10 mouse cellular contexts compared by ENCODE assay signal in the genomic region with DNA sequence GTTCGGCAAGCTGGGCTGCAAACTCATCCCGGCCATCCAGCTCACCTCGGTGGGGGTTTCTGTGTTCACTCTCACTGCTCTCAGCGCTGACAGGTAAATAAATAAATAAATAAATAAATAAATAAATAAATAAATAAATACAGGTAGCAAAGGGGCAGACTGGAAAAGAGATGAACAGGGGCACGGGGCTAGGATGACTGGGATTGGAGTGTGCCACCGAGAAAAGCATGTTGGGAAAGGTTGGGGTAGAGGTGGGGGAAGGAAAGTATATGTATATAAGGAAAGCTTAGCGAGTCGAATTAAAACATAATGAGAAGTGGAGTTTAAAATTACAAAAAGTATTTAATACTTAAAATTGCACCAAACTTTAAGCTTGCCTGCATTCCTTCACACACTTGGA. TPM values are rescaled to one million over a fixed set of nuclear protein-coding genes. Genes with fewer than 3 reads are reported as not detected.
DNase-seq lines count a peak whose midpoint lies in the region; ATAC-seq and TF ChIP-seq lines count a peak whose summit lies in the region.
"Had no signal": no experiment of that assay in that cellular context is flagged by ENCODE, and none has a peak within 500 bp of the region (broad histone marks: within the 10 kb centered on the region; RNA-seq: fewer than 3 reads in every experiment).

No protein-coding gene starts in this region.

- peak overlapping the region; percentile 42; the same call in 1 of the 2 replicates for H3K9ac ChIP-seq in lung, embryonic 14.5 days
- no peak overlapping the region for H3K9ac ChIP-seq in forebrain, embryonic 14.5 days (ENCODE audit: low read length)
- H3K9ac ChIP-seq in stomach, embryonic 14.5 days (replicated peaks; ENCODE audit: low read depth, low read length): no peak overlapping the region
- H3K9ac ChIP-seq: liver, embryonic 15.5 days had no signal

- H3K36me3 ChIP-seq in lung, embryonic 14.5 days (ENCODE audit: insufficient read depth): no peaks in the 10 kb centered on the region
- H3K36me3 ChIP-seq in forebrain, embryonic 14.5 days (ENCODE audit: control insufficient read depth, insufficient read depth, low read length): no peaks in the 10 kb centered on the region
- H3K36me3 ChIP-seq in limb, embryonic 10.5 days: no peaks in the 10 kb centered on the region
- H3K36me3 ChIP-seq in stomach, embryonic 14.5 days (ENCODE audit: control insufficient read depth, insufficient read depth, low read length): no peaks in the 10 kb centered on the region
- H3K36me3 ChIP-seq: liver, embryonic 15.5 days had no signal

- H3K27me3 ChIP-seq in lung, embryonic 14.5 days (ENCODE audit: insufficient read depth, low read length): peaks cover 11% of the 10 kb centered on the region; the same call in 1 of the 2 replicates
- H3K27me3 ChIP-seq in forebrain, embryonic 14.5 days (replicated peaks; ENCODE audit: control insufficient read depth, insufficient read depth, low read length): 0 out of 2 replicates have a peak, but pooled peaks cover 2% of the 10 kb centered on the region
- H3K27me3 ChIP-seq in limb, embryonic 10.5 days (ENCODE audit: low read depth, poor library complexity, severe bottlenecking): peaks cover 21% of the 10 kb centered on the region
- H3K27me3 ChIP-seq in stomach, embryonic 14.5 days (ENCODE audit: control insufficient read depth, insufficient read depth, low read length): no peaks in the 10 kb centered on the region

- no peak for DNase-seq in lung, embryonic 14.5 days
- no peak for DNase-seq in lung, postnatal 36 days
- no peak for DNase-seq in forebrain, embryonic 14.5 days (ENCODE audit: low spot score)
- no peak for DNase-seq in limb, embryonic 10.5 days (ENCODE audit: low spot score)
- no peak for DNase-seq in adrenal gland, postnatal 4 days (ENCODE audit: low spot score in 2 of 2)
- DNase-seq in left cerebral cortex, postnatal 10 days (ENCODE audit: extremely low spot score in 1 of 2, low spot score in 2 of 2): no peak

- 21% methylated on average over 8 of the region's 8 CpGs for WGBS in lung, embryonic 14.5 days
- 19% methylated on average over 8 of the region's 8 CpGs for WGBS in forebrain, embryonic 14.5 days
- WGBS in limb, embryonic 10.5 days: 28% methylated on average over 8 of the region's 8 CpGs
- 22% methylated on average over 8 of the region's 8 CpGs for WGBS in stomach, embryonic 14.5 days

- no peak overlapping the region for H3K27ac ChIP-seq in lung, embryonic 14.5 days (ENCODE audit: low read depth)
- H3K27ac ChIP-seq in forebrain, embryonic 14.5 days (ENCODE audit: low read depth, low read length): no peak overlapping the region
- H3K27ac ChIP-seq in limb, embryonic 10.5 days: no peak overlapping the region
- H3K27ac ChIP-seq in stomach, embryonic 14.5 days (ENCODE audit: low read length): no peak overlapping the region
- H3K27ac ChIP-seq: liver, embryonic 15.5 days had no signal

- H3K4me2 ChIP-seq in lung, embryonic 14.5 days: peak overlapping the region; percentile 77
- H3K4me2 ChIP-seq in forebrain, embryonic 14.5 days (ENCODE audit: low read length): peak overlapping the region; percentile 71
- H3K4me2 ChIP-seq in stomach, embryonic 14.5 days (replicated peaks; ENCODE audit: low read depth, low read length): peak overlapping the region; percentile 65

- no peaks in the 10 kb centered on the region for H3K9me3 ChIP-seq in lung, embryonic 14.5 days (ENCODE audit: low read depth, low read length)
- no peaks in the 10 kb centered on the region for H3K9me3 ChIP-seq in forebrain, embryonic 14.5 days (replicated peaks; ENCODE audit: control insufficient read depth, low read length)
- no peaks in the 10 kb centered on the region for H3K9me3 ChIP-seq in limb, embryonic 10.5 days (replicated peaks)
- no peaks in the 10 kb centered on the region for H3K9me3 ChIP-seq in stomach, embryonic 14.5 days (ENCODE audit: control insufficient read depth, low read depth, low read length)
- H3K9me3 ChIP-seq: liver, embryonic 15.5 days had no signal

- no peak; the same call in 1 of the 2 replicates for ATAC-seq in lung, embryonic 14.5 days (ENCODE audit: insufficient read depth)
- ATAC-seq in forebrain, embryonic 14.5 days: peak; percentile 35; the same call in 1 of the 2 replicates
- no peak for ATAC-seq in stomach, embryonic 14.5 days (ENCODE audit: insufficient number of reproducible peaks, insufficient read depth, low FRiP score, low read depth)
- ATAC-seq: Patski had no signal

- intact Hi-C loops in left cerebral cortex, postnatal 10 days (cut with DNase I): no loop called here

- peak overlapping the region; percentile 36 for H3K4me3 ChIP-seq in lung, embryonic 14.5 days (ENCODE audit: low read depth, low read length)
- H3K4me3 ChIP-seq in forebrain, embryonic 14.5 days (ENCODE audit: low read depth, low read length): peak overlapping the region; percentile 35
- peak overlapping the region; percentile 52 for H3K4me3 ChIP-seq in limb, embryonic 10.5 days
- H3K4me3 ChIP-seq in stomach, embryonic 14.5 days (ENCODE audit: low read depth, low read length): peak overlapping the region; percentile 30
- H3K4me3 ChIP-seq: erythroblast, embryonic 14.5 days; liver, embryonic 15.5 days had no signal

- H3K4me1 ChIP-seq in lung, embryonic 14.5 days (ENCODE audit: insufficient read depth): no peaks in the 10 kb centered on the region
- H3K4me1 ChIP-seq in forebrain, embryonic 14.5 days (ENCODE audit: control insufficient read depth, insufficient read depth, low read length): no peaks in the 10 kb centered on the region
- H3K4me1 ChIP-seq in limb, embryonic 10.5 days: peaks cover 8% of the 10 kb centered on the region; the same call in 1 of the 2 replicates
- no peaks in the 10 kb centered on the region for H3K4me1 ChIP-seq in stomach, embryonic 14.5 days (ENCODE audit: control insufficient read depth, insufficient read depth, low read length)
- H3K4me1 ChIP-seq: liver, embryonic 15.5 days had no signal

- TF ChIP-seq CTCF in lung, embryonic 14.5 days (IDR thresholded peaks at IDR 0.05; ENCODE audit: low read depth): no peak

RNA-seq across cellular contexts. Expression of a gene that starts 42.6 kb away (rescaled TPM):
- polyA plus RNA-seq in lung, embryonic 14.5 days (2014; fragmentation: Nextera tagmentation; extraction: Ambion mirVana): not detected in 2 replicates
- not detected in 2 replicates for polyA plus RNA-seq in forebrain, embryonic 14.5 days (2014; fragmentation: Nextera tagmentation; extraction: Ambion mirVana)
- not detected in 2 replicates for polyA plus RNA-seq in limb, embryonic 10.5 days (2016; fragmentation: Nextera tagmentation; extraction: Ambion mirVana)
- polyA plus RNA-seq in stomach, embryonic 14.5 days (2014; fragmentation: Nextera tagmentation; extraction: Ambion mirVana): not detected in 2 replicates
- total RNA-seq in adrenal gland, postnatal 4 days (2021): not detected
- total RNA-seq in left cerebral cortex, postnatal 10 days (2021): not detected
- polyA plus RNA-seq: erythroblast, embryonic 14.5 days; liver, embryonic 15.5 days had no signal

RNA-seq across cellular contexts. Expression of a gene that starts 55.2 kb away (rescaled TPM):
- 0.42 and 0.57 TPM in 2 replicates for polyA plus RNA-seq in lung, embryonic 14.5 days (2014; fragmentation: Nextera tagmentation; extraction: Ambion mirVana)
- 1.3 and 2.0 TPM in 2 replicates for polyA plus RNA-seq in forebrain, embryonic 14.5 days (2014; fragmentation: Nextera tagmentation; extraction: Ambion mirVana)
- polyA plus RNA-seq in limb, embryonic 10.5 days (2016; fragmentation: Nextera tagmentation; extraction: Ambion mirVana): 0.73 TPM in 1 of 2 replicates, not detected in the other
- polyA plus RNA-seq in stomach, embryonic 14.5 days (2014; fragmentation: Nextera tagmentation; extraction: Ambion mirVana): 0.42 and 1.0 TPM in 2 replicates
- under 1 TPM in 1 of 2 experiments, not detected in 1; 0.39 TPM for total RNA-seq in adrenal gland, postnatal 4 days (2021)
- total RNA-seq in left cerebral cortex, postnatal 10 days (2021): 1 to 10 TPM; 6.6 to 8.5 TPM
- polyA plus RNA-seq: erythroblast, embryonic 14.5 days; liver, embryonic 15.5 days had no signal

RNA-seq across cellular contexts. Expression of a gene that starts 55.3 kb away (rescaled TPM):
- 111 and 117 TPM in 2 replicates for polyA plus RNA-seq in lung, embryonic 14.5 days (2014; fragmentation: Nextera tagmentation; extraction: Ambion mirVana)
- polyA plus RNA-seq in forebrain, embryonic 14.5 days (2014; fragmentation: Nextera tagmentation; extraction: Ambion mirVana): 214 and 236 TPM in 2 replicates
- 103 and 105 TPM in 2 replicates for polyA plus RNA-seq in limb, embryonic 10.5 days (2016; fragmentation: Nextera tagmentation; extraction: Ambion mirVana)
- 99.7 and 107 TPM in 2 replicates for polyA plus RNA-seq in stomach, embryonic 14.5 days (2014; fragmentation: Nextera tagmentation; extraction: Ambion mirVana)
- 10 to 100 TPM; 57.8 to 67.7 TPM for total RNA-seq in adrenal gland, postnatal 4 days (2021)
- total RNA-seq in left cerebral cortex, postnatal 10 days (2021): 10 to 100 TPM; 70.8 to 81.4 TPM
